Mouse (Mus musculus) B cell, adult 2 months (primary cell): ENCODE results near the gene 1700007K13Rik.

ENCODE experiments used
- DNase-seq, 2 experiments: peaks; one replicate each; pipeline ENCODE4 v3.0.0; 2022

The 1700007K13Rik gene

DNA sequence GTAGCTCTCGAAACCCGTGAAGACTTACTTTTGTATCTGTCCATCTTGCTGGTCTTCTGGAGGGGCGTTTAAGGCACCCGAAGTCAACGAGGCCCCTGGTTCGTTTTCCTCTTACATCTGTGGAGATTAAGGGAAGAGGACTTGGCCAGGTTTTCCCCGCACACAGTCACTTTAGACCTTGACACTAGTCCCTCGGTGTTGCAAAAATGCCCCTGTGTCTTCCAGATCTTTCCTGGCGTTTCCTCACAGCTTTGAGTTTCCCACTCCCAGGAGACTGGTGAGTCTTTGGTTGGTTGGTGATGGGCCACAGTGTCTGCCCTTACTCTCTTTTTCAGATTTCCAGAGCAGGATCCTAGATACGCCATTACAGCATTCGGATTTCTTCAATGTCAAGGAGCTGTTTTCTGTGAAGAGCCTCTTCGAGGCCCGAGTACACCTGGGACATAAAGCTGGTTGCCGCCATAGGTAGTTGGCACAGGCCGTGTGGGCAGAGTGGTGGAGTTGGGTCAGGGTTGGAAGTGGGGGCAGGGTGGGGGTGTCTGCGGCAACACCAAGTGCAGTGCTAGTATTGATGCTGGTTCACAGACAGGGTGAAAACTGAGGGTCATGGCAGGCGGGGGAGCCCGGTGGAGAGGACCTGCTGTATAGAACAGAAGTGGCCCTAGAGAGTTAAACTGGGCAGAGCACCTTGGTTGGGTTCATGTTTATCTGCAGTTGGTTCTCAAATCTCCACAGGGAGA is 2.5 kb upstream of the 1700007K13Rik start:
- no peak for DNase-seq

GRCm38 (mm10) chr2:28467860-28468485 is 1.8 kb upstream of the 1700007K13Rik start, which contains the start of gene Mrps2:
Gene Mrps2, plus strand, starts transcription at chr2:28468066.
- peak; percentile 90 to 92 for DNase-seq

GRCm38 (mm10) chr2:28464919-28465318 is 1.2 kb downstream of the 1700007K13Rik start:
- no peak for DNase-seq

GRCm38 (mm10) chr2:28463919-28464318 is 2.2 kb downstream of the 1700007K13Rik start:
- DNase-seq: peak; percentile 81

GRCm38 (mm10) chr2:28456616-28457015 is 9.5 kb downstream of the 1700007K13Rik start:
- DNase-seq: no peak

DNA sequence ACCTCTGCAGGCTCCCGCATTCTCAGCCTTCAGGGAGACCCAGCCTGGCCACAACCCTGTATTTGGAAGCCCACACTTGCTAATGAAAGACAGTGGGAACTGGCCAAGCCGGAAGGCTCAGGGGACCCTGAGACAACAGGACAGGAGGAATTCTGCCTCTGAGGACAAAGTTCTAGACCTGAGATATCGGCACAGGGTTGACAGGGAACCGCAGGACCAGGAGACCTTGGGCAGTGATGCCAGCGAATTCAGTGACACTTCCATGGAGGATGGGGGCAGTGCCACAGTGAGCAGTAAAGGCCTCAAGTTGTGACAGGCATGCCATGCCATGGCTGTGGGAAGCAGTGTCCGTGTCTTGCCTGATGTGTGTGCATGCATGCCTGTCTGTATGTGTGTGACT is 12.6 kb downstream of the 1700007K13Rik start:
- DNase-seq: no peak

DNA sequence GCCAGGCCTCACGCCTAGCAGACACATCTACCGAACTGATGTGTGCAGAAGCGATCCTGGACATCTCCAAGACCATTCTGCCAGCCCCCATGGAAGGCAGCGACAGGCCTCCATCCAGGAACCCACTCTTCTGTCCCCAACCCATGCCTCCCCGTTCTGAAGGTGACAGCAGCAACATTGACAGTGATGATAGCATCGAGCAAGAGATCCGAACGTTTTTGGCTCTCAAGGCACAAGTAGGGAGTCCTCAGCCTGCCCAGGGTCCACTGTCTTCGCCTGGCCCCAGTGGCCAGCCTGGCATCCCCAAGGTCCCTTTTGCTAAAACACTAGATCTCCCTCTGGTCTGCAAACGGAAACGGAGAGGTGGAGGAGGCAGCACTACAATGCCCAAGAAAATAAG is 14.5 kb downstream of the 1700007K13Rik start:
- no peak for DNase-seq

GRCm38 (mm10) chr2:28447315-28447670 is 18.8 kb downstream of the 1700007K13Rik start:
- no peak for DNase-seq

DNA sequence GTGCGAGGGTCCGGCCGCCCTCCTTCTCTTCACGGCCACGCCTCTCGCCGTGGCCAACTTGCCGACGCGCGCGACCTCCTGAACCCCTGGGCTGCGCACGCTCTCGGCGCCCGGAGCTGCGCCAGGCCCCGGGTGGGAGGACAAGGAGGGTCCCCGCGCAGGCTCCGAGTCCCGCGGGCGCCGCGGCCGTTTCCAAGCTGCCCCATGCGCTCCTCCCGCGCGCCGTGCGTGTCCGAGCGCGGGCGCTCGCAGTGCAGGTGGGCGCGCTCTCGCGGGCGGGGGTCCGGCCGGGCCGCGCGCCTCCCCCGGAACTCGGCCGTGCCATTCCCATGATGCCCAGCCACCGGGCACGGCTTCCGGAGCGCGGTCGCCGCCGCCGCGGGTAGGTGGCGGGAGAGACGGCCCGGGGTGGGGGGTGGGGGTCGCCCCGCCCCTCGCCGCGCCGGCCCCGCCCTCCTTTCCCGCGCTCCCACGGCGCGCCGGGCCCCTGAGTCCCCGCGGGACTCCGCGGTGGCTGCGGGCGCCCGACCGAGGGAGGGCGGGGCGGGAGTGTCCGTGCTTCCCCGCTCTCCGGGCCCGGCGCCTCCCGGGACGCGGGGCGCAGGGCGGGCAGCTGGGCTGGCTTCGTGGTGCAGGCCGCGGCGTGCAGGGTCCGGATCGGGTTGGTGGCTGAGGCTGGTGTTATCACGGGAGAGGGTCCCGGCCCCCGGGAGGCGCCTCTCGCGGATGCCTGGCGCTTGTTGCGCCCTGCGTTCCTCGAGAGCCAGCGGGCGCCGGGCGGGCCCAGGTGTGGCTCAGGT is 19.4 kb downstream of the 1700007K13Rik start, which contains the start of gene Ppp1r26:
TSS of gene Ppp1r26 (plus strand) at position 286 of the 800 bp plus-strand sequence.
- DNase-seq: no peak

DNA sequence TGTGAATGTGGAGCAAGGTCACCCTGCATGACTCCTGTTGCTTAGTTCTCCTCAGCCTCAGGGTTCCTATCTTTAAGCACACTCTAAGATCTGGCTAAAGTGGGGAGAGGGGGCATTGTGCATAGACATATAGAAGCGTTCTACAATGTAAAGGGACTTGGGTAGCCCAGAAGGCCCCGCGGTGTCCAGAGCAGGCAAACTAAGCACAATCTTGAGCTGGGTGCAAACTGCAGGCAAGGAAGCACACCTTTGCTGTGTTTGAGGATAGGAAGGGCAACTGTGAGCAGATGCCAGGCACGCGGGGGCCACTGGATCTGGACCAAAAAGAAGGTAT is 20.0 kb downstream of the 1700007K13Rik start:
- no peak for DNase-seq

DNA sequence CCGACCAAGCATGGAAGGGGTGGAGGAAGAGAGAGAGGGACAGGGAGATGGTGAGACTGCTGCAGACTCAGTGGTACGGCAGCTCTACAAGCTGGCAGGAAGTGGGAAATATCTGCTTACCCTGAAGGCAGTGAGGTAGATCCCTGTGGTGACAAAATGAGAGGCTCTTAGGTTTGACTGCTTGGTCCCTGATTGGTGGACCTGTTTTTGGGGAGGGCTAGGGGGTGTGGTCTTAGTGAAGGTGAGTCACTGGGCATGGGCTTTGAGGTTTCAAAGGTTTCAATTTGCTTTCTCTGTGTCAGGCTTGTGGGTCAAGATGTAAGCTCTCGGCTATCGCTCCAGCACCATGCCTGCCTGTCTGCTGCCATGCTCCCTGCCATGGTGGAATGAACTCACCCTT is 21.1 kb downstream of the 1700007K13Rik start:
- DNase-seq: peak in 1 of 2 experiments; percentile 21

- DNase-seq: no peak
These were observed 25.3 kb downstream of the 1700007K13Rik start for GRCm38 (mm10) chr2:28440842-28441241.

- DNase-seq: no peak
These were observed 30.7 kb downstream of the 1700007K13Rik start for GRCm38 (mm10) chr2:28435401-28435800.

- no peak for DNase-seq
These were observed 32.6 kb downstream of the 1700007K13Rik start for GRCm38 (mm10) chr2:28433512-28433911.

GRCm38 (mm10) chr2:28432811-28433210 is 33.3 kb downstream of the 1700007K13Rik start:
- no peak for DNase-seq

- DNase-seq: no peak
These were observed 35.3 kb downstream of the 1700007K13Rik start for GRCm38 (mm10) chr2:28430846-28431245.

- no peak for DNase-seq
These were observed 38.9 kb downstream of the 1700007K13Rik start for GRCm38 (mm10) chr2:28427226-28427625.

- DNase-seq: peak; percentile 55 to 69
These were observed 43.0 kb downstream of the 1700007K13Rik start for GRCm38 (mm10) chr2:28423167-28423566.

DNA sequence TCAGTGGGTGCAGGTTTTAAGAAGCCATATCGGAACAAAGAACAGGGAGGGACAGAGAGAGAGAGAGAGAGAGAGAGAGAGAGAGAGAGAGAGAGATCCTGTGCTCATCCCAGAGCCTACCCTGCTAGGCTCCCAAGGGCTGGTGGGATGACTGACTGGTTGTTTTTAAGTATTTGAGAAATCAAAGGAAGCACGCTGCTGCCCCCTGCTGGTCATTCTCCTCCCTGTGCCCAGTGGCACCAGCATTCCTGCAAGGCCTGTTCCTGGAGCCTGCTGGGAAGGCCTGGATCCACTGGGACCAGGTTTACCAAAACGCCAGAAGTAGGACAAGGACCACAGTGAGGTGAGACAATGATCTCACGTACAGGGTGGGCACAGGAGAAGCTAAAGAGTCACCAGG is 46.2 kb downstream of the 1700007K13Rik start:
- peak; percentile 67 to 70 for DNase-seq

- peak; percentile 86 to 89 for DNase-seq
These were observed 48.1 kb downstream of the 1700007K13Rik start for GRCm38 (mm10) chr2:28418034-28418433.

DNA sequence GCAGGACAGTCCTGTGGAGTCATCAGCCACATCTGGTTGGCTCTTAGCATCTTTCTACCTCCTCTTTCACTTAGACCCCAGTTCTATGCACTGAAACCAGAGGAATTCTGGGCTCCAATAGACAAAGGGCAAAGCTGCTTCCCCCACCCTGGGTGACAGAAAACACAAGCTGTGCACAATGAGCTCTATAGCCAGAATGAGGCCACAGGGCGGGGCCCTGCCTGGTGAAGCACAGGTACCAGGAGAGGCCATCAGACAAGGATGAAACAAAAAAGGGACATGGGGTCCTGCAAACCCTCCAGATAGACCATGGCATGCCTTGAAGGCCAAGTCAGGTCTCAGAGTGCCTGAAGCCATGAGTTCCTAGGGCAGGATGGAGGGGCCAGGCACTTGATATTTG is 49.6 kb downstream of the 1700007K13Rik start:
- DNase-seq: no peak

DNA sequence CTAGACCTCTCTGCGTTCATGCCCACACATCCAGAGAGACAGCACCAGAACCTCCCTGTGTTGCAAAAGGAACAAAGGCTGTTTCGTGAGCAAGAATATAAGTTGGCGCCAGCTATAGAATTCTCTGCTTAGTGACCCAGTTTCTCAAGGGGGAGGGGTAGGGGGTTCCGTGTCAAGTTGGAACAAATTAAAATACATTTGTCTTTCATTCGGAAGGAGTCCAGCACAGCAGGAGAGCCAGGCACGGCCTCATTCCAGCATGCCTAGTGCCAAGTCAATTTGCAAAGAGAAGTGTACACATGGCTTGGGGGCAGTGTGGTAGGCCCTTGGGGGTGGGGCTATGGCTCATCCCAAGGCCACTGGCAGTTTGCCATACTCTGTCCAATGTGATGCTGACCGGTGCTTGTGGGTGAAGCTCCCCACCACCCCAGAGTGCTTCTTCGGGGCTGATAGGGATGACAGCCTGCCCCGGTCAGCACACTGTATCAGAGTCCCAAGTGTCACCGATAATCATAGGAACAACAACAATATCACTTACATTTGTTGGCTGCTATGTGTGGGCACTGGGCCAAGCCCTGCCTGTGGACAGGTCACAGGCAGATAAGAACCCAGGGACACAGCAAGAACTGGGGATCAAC is 50.6 kb downstream of the 1700007K13Rik start:
- DNase-seq: no peak

- no peak for DNase-seq
These were observed 51.4 kb downstream of the 1700007K13Rik start for GRCm38 (mm10) chr2:28414757-28415137.
